Mouse (Mus musculus) CD4-positive, CD25-positive, alpha-beta regulatory T cell, adult 4 months (primary cell): ENCODE results near the gene Haghl. TPM values are rescaled to one million over a fixed set of nuclear protein-coding genes. Genes with fewer than 3 reads are reported as not detected.

Experiments used
- ATAC-seq: one replicate; pipeline ENCODE4 v1.8.0; 2017
- polyA plus RNA-seq, 2 experiments: library from polyadenylated mRNA; unstranded; fragments of 100-300 nt; shearing (Covaris generic); gene quantifications; one replicate each; pipeline ENCODE4 v1.2.1; 2017

Gene Haghl
- polyA plus RNA-seq, 2 experiments from 2014 or later: 26.8 to 37.4 TPM

DNA sequence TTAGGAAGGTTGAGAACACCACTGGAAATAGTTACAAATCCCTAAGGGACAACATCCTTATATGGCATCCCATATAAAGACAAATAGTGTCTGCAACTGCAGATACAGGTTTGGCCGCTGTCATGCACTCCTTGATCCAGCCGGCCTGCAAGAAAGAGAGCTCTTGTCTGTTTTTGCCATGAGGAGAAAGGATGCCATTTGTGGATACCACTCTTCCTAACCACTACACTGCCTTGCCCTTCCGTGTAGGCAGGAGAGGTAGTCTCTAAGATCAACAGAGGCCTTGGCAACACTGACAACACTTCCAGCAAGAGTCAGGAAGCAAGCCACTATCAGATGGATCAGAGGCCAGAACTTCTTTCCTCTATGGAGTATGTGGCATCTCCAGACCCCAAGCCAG lies 807 bp upstream of the Haghl start, which contains the start of gene Ccdc78:
Gene Ccdc78 (plus strand): TSS at position 301 of the 400 bp plus-strand sequence.
- ATAC-seq: no peak

- ATAC-seq: no peak
These were observed 1.5 kb downstream of the Haghl start for GRCm38 (mm10) chr17:25783861-25784574.

GRCm38 (mm10) chr17:25783086-25783485 lies 2.4 kb downstream of the Haghl start:
- no peak for ATAC-seq

DNA sequence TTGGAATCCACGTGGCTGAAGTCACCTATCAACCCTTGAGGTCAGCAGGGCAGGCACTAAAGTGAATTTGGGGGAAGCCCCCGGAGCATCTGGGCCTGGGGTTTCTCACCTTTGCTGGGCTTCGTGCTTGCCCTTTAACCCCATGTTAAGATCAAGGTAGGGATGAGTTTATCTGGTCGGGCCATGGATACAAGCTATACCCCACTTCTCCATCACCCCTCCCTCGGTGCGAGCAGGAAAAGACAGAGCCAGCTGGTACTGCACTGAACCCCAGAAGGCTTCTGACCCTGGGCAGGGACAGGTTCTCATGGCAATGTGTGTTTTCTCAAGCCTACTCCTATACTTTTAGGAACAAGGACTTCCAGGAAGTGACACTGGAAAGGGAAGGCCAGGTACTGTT lies 4.1 kb downstream of the Haghl start:
- ATAC-seq: no peak

DNA sequence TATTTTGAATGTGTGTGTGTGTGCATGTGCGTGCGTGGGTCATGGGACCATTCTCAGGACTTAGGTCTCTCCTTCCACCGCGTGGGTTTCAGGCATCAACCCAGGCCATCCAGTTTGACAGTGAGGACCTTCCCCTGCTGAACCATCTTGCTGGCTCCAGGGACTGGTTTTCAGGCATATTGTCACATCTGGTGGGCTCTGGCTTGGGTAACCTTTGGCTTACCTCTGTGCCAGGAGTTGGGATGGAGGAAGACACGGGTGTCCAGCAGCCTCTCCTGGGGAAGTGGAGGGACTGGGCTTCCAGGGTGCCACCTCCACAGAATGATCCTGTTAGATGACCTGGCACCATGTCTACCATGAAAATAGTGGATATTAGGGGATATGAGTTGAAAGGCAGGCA lies 7.5 kb downstream of the Haghl start:
- no peak for ATAC-seq

DNA sequence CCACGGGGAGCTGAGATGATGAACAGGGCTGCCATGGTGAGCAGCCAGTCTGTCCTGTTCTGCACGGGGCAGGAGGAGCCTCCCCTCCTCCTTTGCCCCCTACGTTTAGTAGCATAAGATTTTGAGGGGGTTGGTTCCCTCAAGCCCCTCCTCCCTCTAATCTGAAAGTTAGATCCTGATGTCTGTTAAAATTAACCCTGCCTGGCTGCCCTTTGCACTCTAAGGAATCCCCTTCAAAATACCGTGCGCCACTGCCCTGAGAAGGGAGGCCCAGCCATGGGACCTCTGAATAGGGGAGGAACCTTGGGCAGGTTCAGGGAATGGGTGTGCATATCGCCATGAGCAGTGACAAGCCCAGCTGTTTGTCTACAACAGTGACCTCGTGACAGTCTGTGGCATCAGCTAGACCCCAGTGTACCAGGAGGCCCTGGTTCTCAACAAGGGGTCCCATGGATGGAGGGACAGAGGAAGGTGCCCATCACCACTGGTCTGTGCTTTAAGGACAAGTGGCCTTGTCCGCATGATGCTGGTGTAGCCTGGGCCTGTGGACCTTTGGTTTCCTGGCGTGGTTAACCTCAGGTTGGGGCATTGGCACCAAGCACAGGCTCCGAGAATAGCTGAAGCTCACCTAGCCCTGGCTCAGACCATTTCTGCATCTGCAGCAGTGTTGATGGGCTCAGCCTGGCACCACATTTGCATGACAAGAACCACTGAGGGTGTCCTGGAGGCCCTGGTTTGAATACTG lies 10.0 kb downstream of the Haghl start:
- ATAC-seq: no peak

DNA sequence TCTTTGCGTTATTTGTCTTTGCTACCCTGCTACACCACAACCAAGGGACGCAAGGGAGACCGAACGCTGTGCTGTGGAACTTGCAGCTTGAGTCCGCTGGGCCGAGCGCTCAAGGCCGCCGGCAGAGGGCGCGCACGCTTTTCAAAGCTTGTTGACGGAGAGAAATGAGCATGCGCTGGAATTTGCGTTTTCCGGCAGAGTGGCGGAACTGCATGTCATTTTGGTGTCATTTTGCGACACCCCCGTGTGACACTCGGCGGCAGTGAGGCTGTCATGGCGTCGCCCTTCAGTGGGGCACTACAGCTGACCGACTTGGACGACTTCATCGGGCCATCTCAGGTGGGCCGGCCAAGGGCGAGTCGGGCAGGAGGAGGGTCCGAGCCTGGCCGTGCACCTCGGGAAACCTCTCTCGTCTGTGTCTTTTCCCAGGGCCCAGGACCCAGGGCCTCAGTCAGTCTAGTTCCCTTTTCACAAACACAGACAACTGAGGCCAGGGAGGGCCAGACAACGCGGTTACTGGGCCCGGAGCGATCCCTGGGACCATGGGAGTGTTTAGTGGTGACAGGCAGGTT lies 11.8 kb downstream of the Haghl start, which contains the start of gene Narfl:
Gene Narfl (plus strand): TSS at position 228 of the 572 bp plus-strand sequence.
- peak; percentile 93 for ATAC-seq

DNA sequence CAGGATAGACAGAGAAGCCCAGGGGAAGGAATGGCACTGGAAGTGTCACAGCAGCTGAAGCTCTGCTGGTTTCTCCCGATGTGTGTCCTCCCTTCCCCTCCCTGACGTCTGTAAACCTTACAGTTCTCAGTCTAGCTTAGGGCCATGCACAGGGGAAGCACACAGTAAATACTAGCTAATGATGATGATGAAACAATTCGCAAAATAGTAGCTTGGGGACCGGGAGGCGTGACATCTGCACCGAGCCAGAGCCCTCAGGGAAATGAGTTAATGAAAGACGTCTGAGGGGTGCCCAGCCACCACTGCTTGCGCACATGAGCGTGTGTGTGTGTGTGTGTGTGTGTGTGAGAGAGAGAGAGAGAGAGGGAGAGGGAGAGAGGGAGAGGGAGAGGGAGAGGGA lies 16.1 kb downstream of the Haghl start:
- no peak for ATAC-seq

DNA sequence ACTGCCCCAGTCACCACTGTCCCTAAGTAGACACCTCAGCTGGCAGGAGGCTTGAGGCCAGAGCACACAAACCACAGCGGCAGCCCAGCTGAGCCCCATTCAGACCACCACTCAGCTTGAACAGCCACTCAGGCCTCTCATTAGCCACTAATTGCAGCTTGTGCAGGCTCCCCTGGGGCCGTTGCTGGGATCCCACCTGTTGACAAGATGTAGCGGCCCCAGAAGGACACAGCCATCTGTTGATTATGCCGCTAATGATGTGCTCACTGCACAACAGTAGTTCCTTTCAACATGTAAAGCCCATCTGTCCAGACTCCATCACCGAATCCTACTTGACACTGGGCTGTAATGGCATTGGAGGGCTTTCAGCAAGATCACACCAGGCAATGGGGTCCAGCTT lies 19.6 kb downstream of the Haghl start:
- no peak for ATAC-seq

DNA sequence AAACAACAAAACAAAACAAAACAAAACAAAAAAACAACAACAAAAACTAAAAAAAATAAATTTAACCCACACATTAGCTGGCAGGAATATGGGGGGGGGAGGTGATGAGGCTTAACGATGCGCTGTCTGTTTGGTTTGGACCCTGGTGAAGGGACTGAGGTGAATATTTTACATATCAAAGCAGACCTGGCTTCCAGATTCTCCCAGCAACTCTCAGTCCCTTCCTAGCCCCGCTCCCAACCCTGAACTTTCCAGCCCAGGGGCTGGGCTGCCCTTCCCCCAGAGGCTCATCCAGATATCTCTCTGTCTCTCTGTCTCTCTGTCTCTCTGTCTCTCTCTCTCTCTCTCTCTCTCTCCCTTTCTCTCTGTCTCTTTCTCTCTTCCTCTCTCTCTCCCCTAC lies 22.9 kb downstream of the Haghl start:
- no peak for ATAC-seq

DNA sequence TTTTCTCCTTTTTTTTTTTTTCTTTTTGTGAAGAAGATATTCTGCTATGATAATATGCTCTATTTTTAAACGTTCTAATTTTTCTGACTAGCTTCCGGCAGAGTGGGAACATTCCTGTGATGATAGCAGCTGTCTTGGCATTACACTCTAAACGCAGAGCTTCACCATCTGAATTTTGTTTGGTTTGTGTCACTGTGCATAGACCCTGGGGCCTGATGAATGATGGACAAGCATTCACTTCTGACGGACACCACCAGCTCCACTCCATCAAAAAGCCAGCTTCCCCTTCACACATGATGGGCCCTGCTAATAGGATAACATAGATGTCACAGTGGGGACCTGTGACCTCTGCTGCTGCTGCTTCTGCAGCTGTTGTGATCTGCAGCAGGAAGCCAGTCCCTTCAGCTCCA lies 23.9 kb downstream of the Haghl start:
- ATAC-seq: no peak

- no peak for ATAC-seq
These were observed 25.3 kb downstream of the Haghl start for GRCm38 (mm10) chr17:25760148-25760547.

DNA sequence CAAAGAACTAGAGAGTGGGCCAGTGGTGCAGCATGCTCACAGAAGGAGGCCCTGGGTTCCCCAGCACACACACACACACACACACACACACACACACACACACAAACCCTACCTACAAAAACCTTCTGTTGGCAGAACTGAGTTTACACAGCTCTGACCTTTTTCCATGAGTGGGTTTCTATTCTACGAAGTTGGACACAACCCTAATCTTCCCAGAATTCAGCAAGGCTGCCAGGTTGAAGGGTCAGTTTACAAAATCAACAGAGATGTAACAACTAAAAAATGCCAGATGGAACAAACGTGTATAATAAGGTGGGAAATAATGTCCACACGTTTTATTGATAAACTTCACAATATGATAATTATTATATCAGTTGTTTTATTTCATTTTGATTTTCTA lies 27.8 kb downstream of the Haghl start:
- no peak for ATAC-seq

GRCm38 (mm10) chr17:25756378-25757242 lies 28.9 kb downstream of the Haghl start:
- ATAC-seq: no peak

DNA sequence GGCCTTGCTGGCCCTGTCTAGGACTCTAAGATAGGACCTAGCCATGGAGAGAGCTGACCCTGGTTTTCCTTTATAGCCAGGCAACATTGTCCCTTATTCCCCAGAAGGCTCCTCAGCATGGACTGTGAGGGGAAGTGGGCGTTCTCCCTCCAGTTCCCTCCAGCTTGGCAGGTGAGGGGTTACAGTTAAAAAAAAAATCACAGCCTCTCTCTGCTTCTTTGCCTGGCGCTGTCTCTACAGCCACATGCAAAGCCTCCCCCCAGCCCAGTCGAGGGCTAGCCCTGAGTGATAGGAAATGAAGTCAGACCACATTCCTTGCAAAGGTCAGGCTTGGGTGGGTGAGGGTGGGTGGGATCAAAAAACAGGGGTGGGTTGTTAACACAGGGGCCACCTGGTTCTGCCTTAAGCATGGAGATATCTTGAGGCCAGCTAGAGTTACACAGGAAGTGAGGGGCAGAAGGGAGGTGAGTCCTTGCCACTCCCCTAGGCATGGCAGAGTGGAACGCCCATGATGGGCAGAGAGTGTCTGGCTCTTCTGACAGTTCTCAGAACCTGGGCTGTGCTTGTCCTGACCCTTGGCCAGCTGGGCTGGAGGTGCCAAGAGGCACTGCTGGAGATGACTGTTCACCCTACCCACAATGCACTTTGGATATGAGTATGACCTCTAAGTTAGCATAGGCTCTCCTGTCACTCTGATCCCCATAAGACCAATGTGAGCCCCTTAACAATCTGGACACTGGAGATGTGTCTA lies 29.7 kb downstream of the Haghl start:
- no peak for ATAC-seq

DNA sequence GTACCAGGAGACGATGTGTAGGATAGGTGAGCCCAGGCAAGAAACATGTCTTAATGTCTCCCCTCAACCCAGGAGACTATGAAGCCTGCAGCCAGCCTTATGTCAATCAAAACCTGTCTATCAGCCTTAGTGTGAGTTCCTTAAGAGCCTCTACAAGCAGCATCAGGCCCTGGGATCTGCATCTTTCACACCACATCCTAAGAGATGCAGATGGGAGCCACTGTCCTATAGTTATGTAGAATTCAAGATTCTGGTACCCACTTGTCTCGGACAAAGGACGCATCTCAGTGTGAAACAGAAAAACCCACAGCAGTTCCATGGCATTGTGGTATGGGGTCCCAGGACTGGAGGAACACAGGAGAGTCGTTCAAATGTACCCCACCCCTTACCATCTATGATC lies 30.4 kb downstream of the Haghl start:
- ATAC-seq: no peak

- no peak for ATAC-seq
These were observed 31.2 kb downstream of the Haghl start, which contains the start of gene Msln for GRCm38 (mm10) chr17:25754241-25754640. Gene Msln (minus strand): TSS chr17:25754378.

DNA sequence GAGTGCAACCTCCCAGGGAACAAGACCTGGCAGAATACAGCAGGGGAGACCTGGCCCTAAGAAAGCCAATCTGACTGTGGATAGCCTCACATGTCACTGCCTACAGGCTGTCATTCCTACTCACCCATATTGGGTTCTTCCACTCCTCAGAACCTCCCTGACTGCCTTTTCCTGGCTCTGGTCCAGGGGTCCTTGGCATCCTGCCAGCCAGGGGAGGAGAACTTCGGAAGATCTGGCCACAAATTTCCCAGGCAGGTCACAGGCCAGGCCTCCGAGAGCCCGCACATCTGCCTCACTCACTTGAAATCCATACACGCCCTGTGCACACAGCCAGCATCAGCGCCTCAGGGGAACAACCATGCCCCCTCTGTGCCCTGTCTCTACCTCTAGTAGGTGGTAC lies 34.0 kb downstream of the Haghl start:
- ATAC-seq: no peak

DNA sequence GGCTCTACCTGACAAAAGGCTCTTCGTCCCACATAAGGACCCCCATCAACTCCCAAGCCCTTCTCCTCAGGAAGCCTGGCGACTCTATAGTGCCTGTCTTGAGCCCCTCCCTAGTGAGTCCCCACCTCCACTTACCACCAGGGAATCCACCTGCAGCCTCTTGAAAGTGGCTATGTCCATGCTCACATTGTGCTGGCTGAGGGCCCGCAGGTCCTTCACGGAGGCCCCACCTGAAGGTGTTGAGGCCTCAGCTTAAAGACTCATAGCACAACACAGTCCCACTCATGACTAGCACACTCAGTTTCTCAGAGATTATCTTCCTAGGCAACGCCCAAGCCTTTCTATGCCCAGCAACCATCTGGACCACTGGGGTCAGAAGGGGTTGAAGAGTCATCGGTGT lies 36.2 kb downstream of the Haghl start:
- no peak for ATAC-seq

GRCm38 (mm10) chr17:25748238-25748637 lies 37.2 kb downstream of the Haghl start:
- ATAC-seq: no peak

DNA sequence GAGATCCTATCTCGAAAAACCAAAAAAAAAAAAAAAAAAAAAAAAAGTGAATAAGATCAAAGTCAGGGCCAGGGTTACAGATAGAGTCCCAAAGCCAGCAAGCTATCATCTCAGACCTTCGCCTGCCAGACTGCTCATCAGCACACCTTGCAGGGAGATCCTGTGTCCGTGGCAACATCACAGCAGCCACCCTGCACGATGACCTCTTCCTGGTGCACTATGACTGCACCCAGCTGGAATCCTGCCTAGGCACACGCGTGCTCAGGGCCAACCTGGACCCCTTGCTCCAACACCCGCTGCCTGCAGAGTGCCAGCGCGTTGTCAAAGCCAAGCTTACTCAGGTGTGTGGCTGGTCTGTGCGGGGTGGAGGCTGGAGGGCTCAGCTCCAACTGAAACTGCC lies 41.2 kb downstream of the Haghl start:
- ATAC-seq: no peak

DNA sequence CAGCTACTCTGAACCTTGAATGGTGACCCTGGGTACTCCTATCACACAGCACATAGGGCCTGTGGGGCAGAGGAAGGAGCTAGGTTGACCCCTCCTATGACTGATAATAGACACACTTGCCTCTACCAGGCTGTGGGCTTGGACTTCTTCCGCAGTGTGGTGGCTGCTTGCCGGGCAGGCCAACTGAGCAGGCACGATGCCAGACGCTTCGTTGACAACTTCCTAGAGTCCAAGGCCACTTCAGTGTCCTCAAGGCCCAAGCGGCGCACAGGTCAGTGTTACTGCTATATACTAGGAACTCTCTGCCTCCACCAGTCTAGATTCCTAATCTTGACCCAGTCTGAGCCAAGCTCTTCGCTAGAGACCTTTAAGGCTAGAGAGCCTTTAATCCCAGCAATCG lies 41.6 kb downstream of the Haghl start:
- ATAC-seq: no peak
